Mouse (Mus musculus) liver, embryonic 15.5 days (tissue): ENCODE data around the gene Dmtf1. TPM values are rescaled to one million over a fixed set of nuclear protein-coding genes. Genes with fewer than 3 reads are reported as not detected.

Source experiments
- ATAC-seq: fragments of 200-750 bp; cut with Nextera tagmentation; 2 replicates; pipeline ENCODE4 v1.8.0; 2017; ENCODE audit warnings: moderate number of reproducible peaks, mild to moderate bottlenecking, moderate library complexity; ENCODE audit not compliant: insufficient read depth
- H3K27ac ChIP-seq: fragments of 300-500 bp; sonication (generic); replicated peaks from 2 replicates; pipeline ENCODE4 v1.5.1; 2015; ENCODE audit warnings: mild to moderate bottlenecking, inconsistent platforms
- H3K27me3 ChIP-seq: fragments of 300-500 bp; sonication (generic); 2 replicates; pipeline ENCODE4 v1.6.1; 2015; ENCODE audit warnings: mild to moderate bottlenecking, inconsistent platforms
- H3K36me3 ChIP-seq: fragments of 300-500 bp; sonication (generic); replicated peaks from 2 replicates; pipeline ENCODE4 v1.6.1; 2015; ENCODE audit warnings: moderate library complexity, mild to moderate bottlenecking, inconsistent platforms
- H3K4me1 ChIP-seq: fragments of 300-500 bp; sonication (generic); replicated peaks from 2 replicates; pipeline ENCODE4 v1.6.1; 2015; ENCODE audit warnings: inconsistent platforms
- H3K4me2 ChIP-seq: fragments of 300-500 bp; sonication (generic); 2 replicates; pipeline ENCODE4 v1.6.1; 2015; ENCODE audit warnings: moderate library complexity, mild to moderate bottlenecking, inconsistent platforms
- H3K4me3 ChIP-seq: fragments of 300-500 bp; sonication (generic); replicated peaks from 2 replicates; pipeline ENCODE4 v1.5.1; 2015; ENCODE audit warnings: mild to moderate bottlenecking, inconsistent platforms
- H3K9ac ChIP-seq: fragments of 300-500 bp; sonication (generic); 2 replicates; pipeline ENCODE4 v1.6.1; 2015; ENCODE audit warnings: moderate library complexity, mild to moderate bottlenecking, inconsistent platforms
- H3K9me3 ChIP-seq: fragments of 300-500 bp; sonication (generic); replicated peaks from 2 replicates; pipeline ENCODE4 v1.6.1; 2016; ENCODE audit warnings: inconsistent platforms
- WGBS: fragments of 180-500 bp; shearing (Covaris S2); methylation state at CpG from one replicate; pipeline ENCODE4 v1.1.7; 2015; ENCODE audit warnings: mixed read lengths; ENCODE audit not compliant: insufficient replicate concordance; 5-methylcytosine and 5-hydroxymethylcytosine counted together
- polyA plus RNA-seq: library from polyadenylated mRNA; unstranded; fragments of >200 nt; fragmentation: Nextera tagmentation; extraction: Ambion mirVana; gene quantifications from 2 replicates; pipeline ENCODE4 v1.2.1, GENCODE M21; 2015

Gene Dmtf1
- polyA plus RNA-seq, 1 experiment from 2014 or later: 9.1 TPM

DNA sequence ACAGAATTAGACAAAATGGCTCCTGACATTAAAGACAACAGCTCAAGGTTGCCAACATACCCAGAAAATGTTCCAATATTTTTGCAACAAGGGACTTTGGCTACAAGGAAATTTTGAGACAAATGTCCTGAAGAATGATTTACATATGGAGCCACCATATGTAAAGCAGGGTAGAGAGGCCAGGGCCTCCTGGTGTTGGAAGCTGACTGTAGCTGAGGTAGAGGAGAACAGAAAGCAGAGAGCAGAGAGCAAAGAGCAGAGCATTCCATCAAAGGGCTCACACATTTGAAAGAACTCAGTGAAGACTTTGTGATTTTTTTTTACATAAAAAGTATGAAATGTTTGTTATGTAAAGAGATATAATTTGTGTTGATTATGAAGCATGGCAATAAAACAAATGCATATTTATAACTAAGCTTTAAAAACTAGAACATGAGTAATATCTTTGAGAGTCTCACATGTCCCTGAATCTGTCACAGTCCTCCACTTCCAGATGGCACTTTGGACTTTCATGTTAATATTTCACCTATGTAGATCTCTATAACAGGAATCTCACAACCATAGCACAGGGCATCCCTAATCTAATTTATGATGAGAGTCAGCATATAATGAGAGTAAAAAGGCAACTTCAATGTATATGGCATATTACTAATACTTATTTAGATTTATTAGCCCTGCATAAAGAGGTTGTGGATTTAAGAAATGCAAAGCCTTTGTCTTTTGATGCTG lies 81.6 kb downstream of the Dmtf1 start:
- H3K9ac ChIP-seq: no peak overlapping the region
- no peak overlapping the region for H3K4me3 ChIP-seq
- H3K4me2 ChIP-seq: no peak overlapping the region
- H3K27ac ChIP-seq: no peak overlapping the region
- no peaks in the 10 kb centered on the region for H3K27me3 ChIP-seq
- ATAC-seq: no peak
- H3K36me3 ChIP-seq: no peaks in the 10 kb centered on the region
- no peaks in the 10 kb centered on the region for H3K4me1 ChIP-seq
- H3K9me3 ChIP-seq: no peaks in the 10 kb centered on the region

DNA sequence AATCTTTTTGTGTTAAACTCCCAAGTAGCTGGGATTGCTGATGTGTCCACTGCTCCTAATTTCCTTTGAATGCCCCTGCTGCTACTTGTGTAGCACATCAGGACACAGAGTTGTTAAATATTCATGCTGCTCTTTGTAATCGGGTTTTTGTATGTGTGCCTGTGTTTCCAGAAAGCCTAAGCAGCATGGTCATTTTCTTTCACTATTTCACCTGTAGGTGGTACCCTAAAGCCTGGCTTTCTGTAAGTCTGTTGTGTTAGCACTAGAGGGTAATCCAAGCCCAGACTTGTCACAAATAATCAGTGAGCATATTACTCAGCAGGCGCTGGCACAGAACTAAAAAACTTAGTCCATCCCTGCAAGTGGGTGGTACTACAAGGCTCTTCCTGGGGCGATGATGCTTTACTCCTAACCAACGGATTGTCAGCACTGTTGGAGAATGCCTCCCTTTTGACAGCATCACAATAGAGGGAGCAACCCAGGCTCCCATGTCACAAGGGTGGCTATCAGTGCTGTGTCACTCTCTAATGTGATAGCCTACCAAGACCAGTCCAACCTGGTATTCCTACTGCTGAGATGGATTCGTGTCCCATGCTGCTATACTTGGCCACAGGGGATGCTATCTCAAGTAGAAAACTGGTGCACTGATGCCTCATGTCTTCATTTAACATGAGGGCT lies 88.3 kb downstream of the Dmtf1 start:
- 43% methylated on average over 5 of the region's 5 CpGs for WGBS
- no peaks in the 10 kb centered on the region for H3K4me1 ChIP-seq
- no peaks in the 10 kb centered on the region for H3K27me3 ChIP-seq
- no peak for ATAC-seq
- H3K9me3 ChIP-seq: no peaks in the 10 kb centered on the region
- no peak overlapping the region for H3K4me2 ChIP-seq
- no peak overlapping the region for H3K9ac ChIP-seq
- no peak overlapping the region for H3K27ac ChIP-seq
- H3K4me3 ChIP-seq: no peak overlapping the region
- H3K36me3 ChIP-seq: no peaks in the 10 kb centered on the region

GRCm38 (mm10) chr5:9071360-9071759 lies 90.2 kb downstream of the Dmtf1 start:
- no peak overlapping the region for H3K4me2 ChIP-seq
- H3K4me1 ChIP-seq: no peaks in the 10 kb centered on the region
- no peaks in the 10 kb centered on the region for H3K9me3 ChIP-seq
- no peak overlapping the region for H3K27ac ChIP-seq
- no peak for ATAC-seq
- H3K4me3 ChIP-seq: no peak overlapping the region
- H3K9ac ChIP-seq: no peak overlapping the region
- no peaks in the 10 kb centered on the region for H3K27me3 ChIP-seq
- WGBS: 62% methylated on average over 3 of the region's 3 CpGs
- no peaks in the 10 kb centered on the region for H3K36me3 ChIP-seq

GRCm38 (mm10) chr5:9069599-9070209 lies 91.9 kb downstream of the Dmtf1 start:
- no peaks in the 10 kb centered on the region for H3K9me3 ChIP-seq
- WGBS: 57% methylated on average over 6 of the region's 6 CpGs
- H3K36me3 ChIP-seq: no peaks in the 10 kb centered on the region
- no peak overlapping the region for H3K9ac ChIP-seq
- H3K27me3 ChIP-seq: no peaks in the 10 kb centered on the region
- no peak overlapping the region for H3K27ac ChIP-seq
- H3K4me2 ChIP-seq: no peak overlapping the region
- H3K4me1 ChIP-seq: no peaks in the 10 kb centered on the region
- no peak for ATAC-seq
- H3K4me3 ChIP-seq: no peak overlapping the region

- 45% methylated on average over 2 of the region's 2 CpGs for WGBS
- no peak for ATAC-seq
- Histone ChIP-seq H3K9me3 (no peaks in the 10 kb centered on the region), H3K27ac (no peak overlapping the region), H3K4me2 (no peak overlapping the region), H3K4me1 (no peaks in the 10 kb centered on the region), H3K4me3 (no peak overlapping the region), H3K27me3 (no peaks in the 10 kb centered on the region), H3K9ac (no peak overlapping the region), H3K36me3 (no peaks in the 10 kb centered on the region)
These were observed 92.7 kb downstream of the Dmtf1 start for GRCm38 (mm10) chr5:9068886-9069285.

Other genes with a start within 250 kb of the Dmtf1 start
- 58.1 and 58.3 TPM in 2 replicates for gene Crot, start 164.5 kb downstream of the Dmtf1 start, polyA plus RNA-seq
- 10.6 and 10.9 TPM in 2 replicates for gene Tmem243, start 61.1 kb downstream of the Dmtf1 start, polyA plus RNA-seq
- 0.13 and 0.23 TPM in 2 replicates for gene 9330182L06Rik, start 104.3 kb upstream of the Dmtf1 start, polyA plus RNA-seq